Mouse (Mus musculus) heart, embryonic 16.5 days (tissue): ENCODE measurements around the gene Taf7l. TPM values are rescaled to one million over a fixed set of nuclear protein-coding genes. Genes with fewer than 3 reads are reported as not detected.

Experiments
- ATAC-seq: fragments of 200-750 bp; cut with Nextera tagmentation; replicated peaks from 2 replicates; pipeline ENCODE4 v1.8.0; 2017; ENCODE audit warnings: moderate number of reproducible peaks; ENCODE audit not compliant: insufficient read depth, low FRiP score; ENCODE audit errors: extremely low read depth
- H3K27ac ChIP-seq: fragments of 300-500 bp; sonication (generic); 2 replicates; pipeline ENCODE4 v1.5.1; 2014; ENCODE audit warnings: mild to moderate bottlenecking, low read length, control low read depth, moderate library complexity
- H3K27me3 ChIP-seq: fragments of 300-500 bp; sonication (generic); 2 replicates; pipeline ENCODE4 v1.6.1; 2014; ENCODE audit warnings: low read length, mixed read lengths; ENCODE audit not compliant: control insufficient read depth, insufficient read depth
- H3K36me3 ChIP-seq: fragments of 300-500 bp; sonication (generic); 2 replicates; pipeline ENCODE4 v1.6.1; 2014; ENCODE audit not compliant: control insufficient read depth, insufficient read depth
- H3K4me1 ChIP-seq: fragments of 300-500 bp; sonication (generic); 2 replicates; pipeline ENCODE4 v1.6.1; 2014; ENCODE audit warnings: low read length, mixed read lengths; ENCODE audit not compliant: control insufficient read depth, insufficient read depth
- H3K4me2 ChIP-seq: fragments of 300-500 bp; sonication (generic); 2 replicates; pipeline ENCODE4 v1.6.1; 2014; ENCODE audit warnings: low read depth, mild to moderate bottlenecking, control low read depth, low read length
- H3K4me3 ChIP-seq: fragments of 300-500 bp; sonication (generic); 2 replicates; pipeline ENCODE4 v1.5.1; 2014; ENCODE audit warnings: mild to moderate bottlenecking, control low read depth, low read length
- H3K9ac ChIP-seq: fragments of 300-500 bp; sonication (generic); 2 replicates; pipeline ENCODE4 v1.6.1; 2014; ENCODE audit warnings: low read length, control low read depth
- H3K9me3 ChIP-seq: fragments of 300-500 bp; sonication (generic); replicated peaks from 2 replicates; pipeline ENCODE4 v1.6.1; 2016; ENCODE audit warnings: low read length; ENCODE audit not compliant: control insufficient read depth
- WGBS: fragments of 180-500 bp; shearing (Covaris S2); extraction: QIAGEN DNeasy Blood & Tissue Kit; methylation state at CpG from one replicate; pipeline ENCODE4 v1.1.7; 2014; 5-methylcytosine and 5-hydroxymethylcytosine counted together
- polyA plus RNA-seq: library from polyadenylated mRNA; unstranded; fragments of >200 nt; fragmentation: Nextera tagmentation; extraction: Ambion mirVana; gene quantifications from 2 replicates; pipeline ENCODE4 v1.2.1, GENCODE M21; 2015

Taf7l gene
- not detected in 2 replicates for polyA plus RNA-seq

- H3K36me3 ChIP-seq, result no peaks in the 10 kb centered on the region
- no peak within 1 kb of the TSS for H3K4me3 ChIP-seq
- H3K9me3 ChIP-seq, result peaks cover 18% of the 10 kb centered on the region
- H3K4me1 ChIP-seq, result no peaks in the 10 kb centered on the region
- H3K9ac ChIP-seq, result no peak within 1 kb of the TSS
- ATAC-seq, result no peak
- H3K4me2 ChIP-seq, result no peak within 1 kb of the TSS; the same call in 1 of the 2 replicates
- 84% methylated on average over 25 of the region's 25 CpGs for WGBS
- no peaks in the 10 kb centered on the region for H3K27me3 ChIP-seq
- no peak within 1 kb of the TSS for H3K27ac ChIP-seq
These were observed at the start of gene Taf7l for GRCm38 (mm10) chrX:134476290-134476689. TSS of gene Taf7l (minus strand) at chrX:134476490.

- Histone ChIP-seq H3K4me1 (no peaks in the 10 kb centered on the region), H3K4me2 (no peak overlapping the region), H3K27ac (no peak overlapping the region), H3K9me3 (no peaks in the 10 kb centered on the region), H3K9ac (no peak overlapping the region), H3K4me3 (no peak overlapping the region), H3K27me3 (no peaks in the 10 kb centered on the region), H3K36me3 (no peaks in the 10 kb centered on the region)
- 57% methylated on average over 4 of the region's 4 CpGs for WGBS
- ATAC-seq, result no peak
These were observed 49.0 kb upstream of the Taf7l start for GRCm38 (mm10) chrX:134525260-134525659.

- Histone ChIP-seq H3K4me2 (no peak overlapping the region), H3K4me3 (no peak overlapping the region), H3K36me3 (no peaks in the 10 kb centered on the region), H3K27ac (no peak overlapping the region), H3K4me1 (no peaks in the 10 kb centered on the region), H3K27me3 (no peaks in the 10 kb centered on the region), H3K9me3 (no peaks in the 10 kb centered on the region), H3K9ac (no peak overlapping the region)
- 66% methylated on average over 4 of the region's 4 CpGs for WGBS
- ATAC-seq, result no peak
These were observed 47.5 kb upstream of the Taf7l start for GRCm38 (mm10) chrX:134523772-134524171.

- no peak overlapping the region for H3K27ac ChIP-seq
- ATAC-seq, result no peak
- no peak overlapping the region for H3K9ac ChIP-seq
- H3K9me3 ChIP-seq, result no peaks in the 10 kb centered on the region
- H3K4me2 ChIP-seq, result no peak overlapping the region
- H3K36me3 ChIP-seq, result no peaks in the 10 kb centered on the region
- no peak overlapping the region for H3K4me3 ChIP-seq
- 36% methylated on average over 2 of the region's 2 CpGs for WGBS
- no peaks in the 10 kb centered on the region for H3K27me3 ChIP-seq
- H3K4me1 ChIP-seq, result no peaks in the 10 kb centered on the region
These were observed 33.2 kb upstream of the Taf7l start for GRCm38 (mm10) chrX:134509473-134509872.

GRCm38 (mm10) chrX:134507977-134508376 lies 31.7 kb upstream of the Taf7l start:
- H3K9me3 ChIP-seq, result no peaks in the 10 kb centered on the region
- H3K27me3 ChIP-seq, result no peaks in the 10 kb centered on the region
- no peak overlapping the region for H3K4me2 ChIP-seq
- H3K4me1 ChIP-seq, result no peaks in the 10 kb centered on the region
- H3K36me3 ChIP-seq, result no peaks in the 10 kb centered on the region
- H3K27ac ChIP-seq, result no peak overlapping the region
- no peak for ATAC-seq
- H3K4me3 ChIP-seq, result no peak overlapping the region
- H3K9ac ChIP-seq, result no peak overlapping the region
- 57% methylated on average over 6 of the region's 6 CpGs for WGBS

GRCm38 (mm10) chrX:134500651-134501050 lies 24.4 kb upstream of the Taf7l start:
- Histone ChIP-seq H3K27ac (no peak overlapping the region), H3K27me3 (no peaks in the 10 kb centered on the region), H3K4me3 (no peak overlapping the region), H3K9me3 (no peaks in the 10 kb centered on the region), H3K4me1 (no peaks in the 10 kb centered on the region), H3K9ac (no peak overlapping the region), H3K4me2 (no peak overlapping the region), H3K36me3 (no peaks in the 10 kb centered on the region)
- WGBS, result 81% methylated on average over 8 of the region's 8 CpGs
- ATAC-seq, result no peak

- Histone ChIP-seq H3K27ac (no peak overlapping the region), H3K9ac (no peak overlapping the region), H3K36me3 (no peaks in the 10 kb centered on the region), H3K4me1 (no peaks in the 10 kb centered on the region), H3K27me3 (no peaks in the 10 kb centered on the region), H3K9me3 (no peaks in the 10 kb centered on the region), H3K4me3 (no peak overlapping the region), H3K4me2 (no peak overlapping the region)
- no peak for ATAC-seq
- 50% methylated on average over 3 of the region's 3 CpGs for WGBS
These were observed 5.4 kb upstream of the Taf7l start for GRCm38 (mm10) chrX:134481720-134482119.

- Histone ChIP-seq H3K4me2 (peak overlapping the region; percentile 29; the same call in 1 of the 2 replicates), H3K4me3 (no peak overlapping the region), H3K36me3 (no peaks in the 10 kb centered on the region), H3K27ac (no peak overlapping the region), H3K9ac (no peak overlapping the region), H3K27me3 (no peaks in the 10 kb centered on the region), H3K4me1 (no peaks in the 10 kb centered on the region), H3K9me3 (peaks cover 18% of the 10 kb centered on the region)
- no peak; the same call in 1 of the 2 replicates for ATAC-seq
- 60% methylated on average over 50 of the region's 67 CpGs for WGBS
These were observed 1.1 kb downstream of the Taf7l start for GRCm38 (mm10) chrX:134474988-134475710.

GRCm38 (mm10) chrX:134427307-134427706 lies 49.0 kb downstream of the Taf7l start:
- H3K4me3 ChIP-seq, result no peak overlapping the region
- ATAC-seq, result no peak
- H3K9ac ChIP-seq, result no peak overlapping the region
- 46% methylated on average over 3 of the region's 3 CpGs for WGBS
- no peak overlapping the region for H3K27ac ChIP-seq
- no peaks in the 10 kb centered on the region for H3K9me3 ChIP-seq
- H3K36me3 ChIP-seq, result no peaks in the 10 kb centered on the region
- no peaks in the 10 kb centered on the region for H3K27me3 ChIP-seq
- H3K4me1 ChIP-seq, result no peaks in the 10 kb centered on the region
- no peak overlapping the region for H3K4me2 ChIP-seq
